Mouse (Mus musculus) retina, embryonic 14.5 days (tissue): ENCODE data around the gene Pp2d1.
A peak's percentile ranks its signal among the peaks of the same experiment; 100 is the strongest.

Experiments
- DNase-seq: peaks from one replicate; pipeline ENCODE4 v3.0.0-alpha.2; 2015; ENCODE audit warnings: low spot score

Pp2d1 gene

GRCm38 (mm10) chr17:53566161-53566918, 27.1 kb upstream of the Pp2d1 start, which contains the start of gene Kat2b:
Gene Kat2b, plus strand, starts transcription at chr17:53566861.
- DNase-seq, result peak; percentile 72

- DNase-seq, result no peak
These were observed 25.6 kb upstream of the Pp2d1 start for GRCm38 (mm10) chr17:53564837-53565236.

GRCm38 (mm10) chr17:53561458-53562029, 22.3 kb upstream of the Pp2d1 start:
- no peak for DNase-seq

GRCm38 (mm10) chr17:53559646-53560045, 20.4 kb upstream of the Pp2d1 start:
- DNase-seq, result no peak

- DNase-seq, result no peak
These were observed 18.2 kb upstream of the Pp2d1 start for GRCm38 (mm10) chr17:53557443-53557842.

GRCm38 (mm10) chr17:53554813-53555212, 15.6 kb upstream of the Pp2d1 start:
- no peak for DNase-seq

GRCm38 (mm10) chr17:53554088-53554487, 14.8 kb upstream of the Pp2d1 start:
- DNase-seq, result peak; percentile 29

GRCm38 (mm10) chr17:53551306-53552299, 12.4 kb upstream of the Pp2d1 start:
- no peak for DNase-seq

- DNase-seq, result no peak
These were observed 4.5 kb upstream of the Pp2d1 start for GRCm38 (mm10) chr17:53543591-53544324.

GRCm38 (mm10) chr17:53542536-53542935, 3.3 kb upstream of the Pp2d1 start:
- no peak for DNase-seq

GRCm38 (mm10) chr17:53532425-53532824, 6.8 kb downstream of the Pp2d1 start:
- DNase-seq, result no peak

- no peak for DNase-seq
These were observed 8.1 kb downstream of the Pp2d1 start for GRCm38 (mm10) chr17:53531160-53531559.

- DNase-seq, result no peak
These were observed 11.2 kb downstream of the Pp2d1 start for GRCm38 (mm10) chr17:53528034-53528433.

GRCm38 (mm10) chr17:53520509-53520908, 18.7 kb downstream of the Pp2d1 start:
- DNase-seq, result no peak

GRCm38 (mm10) chr17:53519364-53519763, 19.9 kb downstream of the Pp2d1 start:
- DNase-seq, result no peak

GRCm38 (mm10) chr17:53512311-53512951, 26.8 kb downstream of the Pp2d1 start:
- DNase-seq, result peak; percentile 72

- DNase-seq, result no peak
These were observed 36.3 kb downstream of the Pp2d1 start for GRCm38 (mm10) chr17:53502966-53503365.

GRCm38 (mm10) chr17:53489007-53489378, 50.3 kb downstream of the Pp2d1 start:
- DNase-seq, result no peak

GRCm38 (mm10) chr17:53488291-53489006, 50.8 kb downstream of the Pp2d1 start:
- no peak for DNase-seq

- no peak for DNase-seq
These were observed 58.8 kb downstream of the Pp2d1 start for GRCm38 (mm10) chr17:53480433-53480832.
